Mouse (Mus musculus) G1E (cell line): ENCODE results near the gene Gpr183.

ENCODE experiments used
- CTCF ChIP-seq: IDR thresholded peaks from 2 replicates; pipeline ENCODE4 v1.5.1; 2012; ENCODE audit warnings: low read depth, low read length, inconsistent platforms, mixed read lengths
- GATA1 ChIP-seq: IDR thresholded peaks from 2 replicates; pipeline ENCODE4 v1.6.1; 2012; ENCODE audit warnings: borderline replicate concordance, low read length, inconsistent platforms, mixed read lengths
- GATA2 ChIP-seq: IDR thresholded peaks from 2 replicates; pipeline ENCODE4 v1.6.1; 2012; ENCODE audit warnings: low read depth, low read length, inconsistent platforms, borderline replicate concordance
- POLR2AphosphoS5 ChIP-seq: IDR thresholded peaks from 2 replicates; pipeline ENCODE4 v1.6.1; 2012; ENCODE audit warnings: low read depth, low read length, inconsistent platforms; ENCODE audit not compliant: insufficient replicate concordance
- TAL1 ChIP-seq: conservative IDR thresholded peaks from 2 replicates; pipeline ENCODE4 v1.6.1; 2012; ENCODE audit warnings: low read depth, low read length, inconsistent platforms, mixed read lengths

- TF ChIP-seq CTCF (no peak), GATA1 (no peak), GATA2 (no peak), TAL1 (no peak), POLR2AphosphoS5 (no peak)
Measured at GRCm38 (mm10) chr14:122008261-122008660, 43.3 kb upstream of the Gpr183 start.
